Mouse (Mus musculus): ENCODE measurements around the gene Lamtor3. TPM values are rescaled to one million over a fixed set of nuclear protein-coding genes. Genes with fewer than 3 reads are reported as not detected.

Gene Lamtor3
- polyA plus RNA-seq, 1 experiment: 45.9 TPM

- no peak overlapping the region; the same call in 1 of the 2 replicates for H3K27ac ChIP-seq (ENCODE audit: control insufficient read depth, insufficient read depth, low read length)
- no peaks in the 10 kb centered on the region for H3K27me3 ChIP-seq (ENCODE audit: control insufficient read depth, insufficient read depth, low read length)
- 96% methylated on average over 6 of the region's 6 CpGs for WGBS
- peaks cover 45% of the 10 kb centered on the region for H3K36me3 ChIP-seq (ENCODE audit: control insufficient read depth, insufficient read depth, low read length)
- H3K4me1 ChIP-seq (replicated peaks; ENCODE audit: control insufficient read depth, insufficient read depth, low read length): no peaks in the 10 kb centered on the region
- no peak overlapping the region for H3K4me3 ChIP-seq (ENCODE audit: control insufficient read depth, insufficient read depth, low read length)
- TF ChIP-seq POLR2A (IDR thresholded peaks at IDR 0.05; ENCODE audit: control insufficient read depth, extremely low read depth, insufficient read depth, low read length, poor library complexity): no peak
- no peak for TF ChIP-seq CTCF (IDR thresholded peaks at IDR 0.05; ENCODE audit: borderline replicate concordance, control insufficient read depth, extremely low read depth, insufficient read depth, low read length, poor library complexity)
- no peak for DNase-seq
Measured at GRCm38 (mm10) chr3:137938608-137939007, 20.3 kb downstream of the Lamtor3 start.

DNA sequence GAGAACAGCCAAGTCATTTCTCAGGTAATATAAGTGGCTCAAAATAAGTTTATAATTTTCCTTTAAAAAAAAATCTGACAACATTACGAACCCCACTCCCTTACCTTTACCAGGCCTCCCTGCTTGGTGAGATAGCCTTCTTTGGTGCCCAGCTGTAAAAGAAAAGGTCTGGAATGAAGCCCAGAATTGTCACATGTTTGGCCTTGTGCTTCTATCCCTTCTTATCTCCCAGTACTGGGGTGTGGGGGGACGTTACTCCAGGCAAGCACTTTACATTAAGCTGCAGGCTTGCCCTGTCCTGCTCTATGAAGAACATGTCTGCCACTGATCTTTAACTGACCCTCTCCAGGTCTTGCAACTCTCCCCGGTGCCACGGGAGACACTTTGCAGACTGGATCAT lies 22.5 kb downstream of the Lamtor3 start:
- Histone ChIP-seq H3K27ac (ENCODE audit: control insufficient read depth, insufficient read depth, low read length) (no peak overlapping the region), H3K36me3 (ENCODE audit: control insufficient read depth, insufficient read depth, low read length) (peaks cover 37% of the 10 kb centered on the region)
- WGBS: 94% methylated on average over 4 of the region's 4 CpGs

DNA sequence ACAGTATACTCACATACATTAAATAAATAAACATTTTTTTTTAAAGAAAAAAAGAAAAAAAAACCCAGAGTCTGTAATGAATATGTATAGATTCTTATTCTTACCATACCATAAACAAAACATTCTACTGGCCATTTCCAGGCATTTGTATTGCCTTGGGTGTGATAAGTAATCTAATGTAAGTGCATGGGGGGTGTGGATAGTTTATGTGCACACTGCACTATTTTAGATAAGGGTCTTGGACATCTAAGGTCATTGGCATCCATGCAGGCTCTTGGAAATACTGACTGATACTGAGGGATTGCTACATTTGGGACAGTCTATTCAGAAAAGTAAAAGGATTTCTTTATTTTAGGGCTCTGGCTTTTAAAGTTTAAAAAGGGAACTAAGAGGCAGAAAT lies 23.2 kb downstream of the Lamtor3 start:
- Histone ChIP-seq H3K27me3 (ENCODE audit: control insufficient read depth, insufficient read depth, low read length) (no peaks in the 10 kb centered on the region), H3K4me1 (replicated peaks; ENCODE audit: control insufficient read depth, insufficient read depth, low read length) (no peaks in the 10 kb centered on the region), H3K27ac (ENCODE audit: control insufficient read depth, insufficient read depth, low read length) (no peak overlapping the region), H3K4me3 (ENCODE audit: control insufficient read depth, insufficient read depth, low read length) (no peak overlapping the region), H3K36me3 (ENCODE audit: control insufficient read depth, insufficient read depth, low read length) (peaks cover 31% of the 10 kb centered on the region)
- no peak for DNase-seq
- TF ChIP-seq CTCF (IDR thresholded peaks at IDR 0.05; ENCODE audit: borderline replicate concordance, control insufficient read depth, extremely low read depth, insufficient read depth, low read length, poor library complexity): no peak
- no peak for TF ChIP-seq POLR2A (IDR thresholded peaks at IDR 0.05; ENCODE audit: control insufficient read depth, extremely low read depth, insufficient read depth, low read length, poor library complexity)

More for the DNA sequence above, 22.5 kb downstream of the Lamtor3 start:
- H3K27me3 ChIP-seq (ENCODE audit: control insufficient read depth, insufficient read depth, low read length): no peaks in the 10 kb centered on the region
- no peak overlapping the region for H3K4me3 ChIP-seq (ENCODE audit: control insufficient read depth, insufficient read depth, low read length)
- H3K4me1 ChIP-seq (replicated peaks; ENCODE audit: control insufficient read depth, insufficient read depth, low read length): no peaks in the 10 kb centered on the region
- TF ChIP-seq POLR2A (IDR thresholded peaks at IDR 0.05; ENCODE audit: control insufficient read depth, extremely low read depth, insufficient read depth, low read length, poor library complexity) (no peak), CTCF (IDR thresholded peaks at IDR 0.05; ENCODE audit: borderline replicate concordance, control insufficient read depth, extremely low read depth, insufficient read depth, low read length, poor library complexity) (no peak)
- DNase-seq: no peak

GRCm38 (mm10) chr3:137942098-137942622 lies 23.9 kb downstream of the Lamtor3 start:
- no peak for DNase-seq
- Histone ChIP-seq H3K27me3 (ENCODE audit: control insufficient read depth, insufficient read depth, low read length) (no peaks in the 10 kb centered on the region), H3K4me3 (ENCODE audit: control insufficient read depth, insufficient read depth, low read length) (no peak overlapping the region), H3K4me1 (replicated peaks; ENCODE audit: control insufficient read depth, insufficient read depth, low read length) (no peaks in the 10 kb centered on the region), H3K27ac (ENCODE audit: control insufficient read depth, insufficient read depth, low read length) (no peak overlapping the region), H3K36me3 (ENCODE audit: control insufficient read depth, insufficient read depth, low read length) (peaks cover 31% of the 10 kb centered on the region)
- no peak for TF ChIP-seq POLR2A (IDR thresholded peaks at IDR 0.05; ENCODE audit: control insufficient read depth, extremely low read depth, insufficient read depth, low read length, poor library complexity)
- TF ChIP-seq CTCF (IDR thresholded peaks at IDR 0.05; ENCODE audit: borderline replicate concordance, control insufficient read depth, extremely low read depth, insufficient read depth, low read length, poor library complexity): no peak
- 95% methylated on average over 12 of the region's 12 CpGs for WGBS

- H3K27ac ChIP-seq (ENCODE audit: control insufficient read depth, insufficient read depth, low read length): no peak overlapping the region
- peaks cover 30% of the 10 kb centered on the region for H3K36me3 ChIP-seq (ENCODE audit: control insufficient read depth, insufficient read depth, low read length)
- 96% methylated on average over 6 of the region's 6 CpGs for WGBS
- no peaks in the 10 kb centered on the region for H3K4me1 ChIP-seq (replicated peaks; ENCODE audit: control insufficient read depth, insufficient read depth, low read length)
- TF ChIP-seq POLR2A (IDR thresholded peaks at IDR 0.05; ENCODE audit: control insufficient read depth, extremely low read depth, insufficient read depth, low read length, poor library complexity) (no peak), CTCF (IDR thresholded peaks at IDR 0.05; ENCODE audit: borderline replicate concordance, control insufficient read depth, extremely low read depth, insufficient read depth, low read length, poor library complexity) (no peak)
- no peak for DNase-seq
- no peak overlapping the region for H3K4me3 ChIP-seq (ENCODE audit: control insufficient read depth, insufficient read depth, low read length)
- H3K27me3 ChIP-seq (ENCODE audit: control insufficient read depth, insufficient read depth, low read length): no peaks in the 10 kb centered on the region
Measured at GRCm38 (mm10) chr3:137943737-137944154, 25.4 kb downstream of the Lamtor3 start.

DNA sequence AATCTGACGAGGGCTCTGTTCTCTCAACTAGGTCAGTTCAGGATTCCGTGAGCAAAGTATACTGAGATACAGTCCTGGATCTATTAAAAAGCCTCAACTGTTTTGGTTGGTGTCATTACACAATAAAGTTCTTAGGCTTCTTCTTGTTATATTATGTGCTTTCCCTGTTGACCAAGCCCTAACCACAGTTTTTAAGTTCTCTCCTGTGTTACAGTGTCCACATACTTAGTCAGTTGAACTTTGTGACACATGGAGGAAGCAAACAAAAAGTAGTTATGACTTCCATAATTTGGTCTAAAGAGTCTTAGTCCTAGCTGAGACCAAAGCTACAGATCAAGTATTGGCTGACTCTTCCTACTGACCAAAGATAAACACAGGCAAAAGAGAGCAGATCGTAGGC lies 28.5 kb downstream of the Lamtor3 start:
- TF ChIP-seq POLR2A (IDR thresholded peaks at IDR 0.05; ENCODE audit: control insufficient read depth, extremely low read depth, insufficient read depth, low read length, poor library complexity): no peak
- no peak for TF ChIP-seq CTCF (IDR thresholded peaks at IDR 0.05; ENCODE audit: borderline replicate concordance, control insufficient read depth, extremely low read depth, insufficient read depth, low read length, poor library complexity)
- peaks cover 36% of the 10 kb centered on the region for H3K36me3 ChIP-seq (ENCODE audit: control insufficient read depth, insufficient read depth, low read length)
- no peaks in the 10 kb centered on the region for H3K27me3 ChIP-seq (ENCODE audit: control insufficient read depth, insufficient read depth, low read length)
- WGBS: 90% methylated on average over 3 of the region's 3 CpGs
- no peak overlapping the region for H3K4me3 ChIP-seq (ENCODE audit: control insufficient read depth, insufficient read depth, low read length)
- no peak for DNase-seq
- H3K4me1 ChIP-seq (replicated peaks; ENCODE audit: control insufficient read depth, insufficient read depth, low read length): peaks cover 2% of the 10 kb centered on the region
- H3K27ac ChIP-seq (ENCODE audit: control insufficient read depth, insufficient read depth, low read length): 0 out of 2 replicates have a peak overlapping the region, but pooled peaks have one; percentile 4

GRCm38 (mm10) chr3:137947525-137947924 lies 29.2 kb downstream of the Lamtor3 start:
- no peak overlapping the region for H3K4me3 ChIP-seq (ENCODE audit: control insufficient read depth, insufficient read depth, low read length)
- peaks cover 8% of the 10 kb centered on the region for H3K4me1 ChIP-seq (replicated peaks; ENCODE audit: control insufficient read depth, insufficient read depth, low read length)
- no peaks in the 10 kb centered on the region for H3K27me3 ChIP-seq (ENCODE audit: control insufficient read depth, insufficient read depth, low read length)
- DNase-seq: no peak
- TF ChIP-seq POLR2A (IDR thresholded peaks at IDR 0.05; ENCODE audit: control insufficient read depth, extremely low read depth, insufficient read depth, low read length, poor library complexity) (no peak), CTCF (IDR thresholded peaks at IDR 0.05; ENCODE audit: borderline replicate concordance, control insufficient read depth, extremely low read depth, insufficient read depth, low read length, poor library complexity) (no peak)
- 61% methylated on average over 4 of the region's 4 CpGs for WGBS
- no peak overlapping the region for H3K27ac ChIP-seq (ENCODE audit: control insufficient read depth, insufficient read depth, low read length)
- peaks cover 29% of the 10 kb centered on the region for H3K36me3 ChIP-seq (ENCODE audit: control insufficient read depth, insufficient read depth, low read length)

All from thymus, adult 2 months (tissue).